Mouse (Mus musculus) midbrain, embryonic 11.5 days (tissue): ENCODE data around the gene Efhd1. TPM values are rescaled to one million over a fixed set of nuclear protein-coding genes. Genes with fewer than 3 reads are reported as not detected.

Experiments used
- ATAC-seq: fragments of 200-750 bp; cut with Nextera tagmentation; 2 replicates; pipeline ENCODE4 v1.8.0; 2017; ENCODE audit warnings: moderate TSS enrichment, moderate library complexity; ENCODE audit not compliant: low FRiP score
- DNase-seq: peaks from one replicate; pipeline ENCODE4 v3.0.0; 2015; ENCODE audit warnings: low spot score; ENCODE audit errors: missing footprints
- H3K27ac ChIP-seq: fragments of 300-500 bp; sonication (generic); 2 replicates; pipeline ENCODE4 v1.5.1; 2014; ENCODE audit warnings: low read depth, low read length
- H3K27me3 ChIP-seq: fragments of 300-500 bp; sonication (generic); 2 replicates; pipeline ENCODE4 v1.6.1; 2014; ENCODE audit warnings: mild to moderate bottlenecking, low read length, moderate library complexity, mixed read lengths; ENCODE audit not compliant: control insufficient read depth, insufficient read depth
- H3K36me3 ChIP-seq: fragments of 300-500 bp; sonication (generic); 2 replicates; pipeline ENCODE4 v1.6.1; 2014; ENCODE audit warnings: mild to moderate bottlenecking, low read length, moderate library complexity, mixed read lengths; ENCODE audit not compliant: control insufficient read depth, insufficient read depth
- H3K4me1 ChIP-seq: fragments of 300-500 bp; sonication (generic); 2 replicates; pipeline ENCODE4 v1.6.1; 2014; ENCODE audit warnings: low read length; ENCODE audit not compliant: control insufficient read depth, insufficient read depth
- H3K4me2 ChIP-seq: fragments of 300-500 bp; sonication (generic); 2 replicates; pipeline ENCODE4 v1.6.1; 2014; ENCODE audit warnings: mild to moderate bottlenecking, moderate library complexity
- H3K4me3 ChIP-seq: fragments of 300-500 bp; sonication (generic); 2 replicates; pipeline ENCODE4 v1.5.1; 2014; ENCODE audit warnings: low read depth, low read length
- H3K9ac ChIP-seq: fragments of 300-500 bp; sonication (generic); 2 replicates; pipeline ENCODE4 v1.6.1; 2014; ENCODE audit warnings: low read length
- H3K9me3 ChIP-seq: fragments of 300-500 bp; sonication (generic); 2 replicates; pipeline ENCODE4 v1.6.1; 2016; ENCODE audit warnings: low read length; ENCODE audit not compliant: control insufficient read depth
- WGBS: fragments of 180-500 bp; shearing (Covaris S2); extraction: QIAGEN DNeasy Blood & Tissue Kit; methylation state at CpG from one replicate; pipeline ENCODE4 v1.1.7; 2014; 5-methylcytosine and 5-hydroxymethylcytosine counted together
- polyA plus RNA-seq: library from polyadenylated mRNA; unstranded; fragments of >200 nt; fragmentation: Nextera tagmentation; extraction: Ambion mirVana; gene quantifications from 2 replicates; pipeline ENCODE4 v1.2.1, GENCODE M21; 2014

Efhd1 gene
- polyA plus RNA-seq, 1 experiment from 2014 or later, result 0.83 TPM

GRCm38 (mm10) chr1:87313843-87314570 lies 49.8 kb downstream of the Efhd1 start:
- DNase-seq (no peak), ATAC-seq (no peak)
- Histone ChIP-seq H3K9ac (no peak overlapping the region), H3K4me1 (no peaks in the 10 kb centered on the region), H3K36me3 (no peaks in the 10 kb centered on the region), H3K27ac (no peak overlapping the region), H3K27me3 (no peaks in the 10 kb centered on the region), H3K4me2 (no peak overlapping the region), H3K4me3 (no peak overlapping the region), H3K9me3 (no peaks in the 10 kb centered on the region)
- 90% methylated on average over 8 of the region's 8 CpGs for WGBS

DNA sequence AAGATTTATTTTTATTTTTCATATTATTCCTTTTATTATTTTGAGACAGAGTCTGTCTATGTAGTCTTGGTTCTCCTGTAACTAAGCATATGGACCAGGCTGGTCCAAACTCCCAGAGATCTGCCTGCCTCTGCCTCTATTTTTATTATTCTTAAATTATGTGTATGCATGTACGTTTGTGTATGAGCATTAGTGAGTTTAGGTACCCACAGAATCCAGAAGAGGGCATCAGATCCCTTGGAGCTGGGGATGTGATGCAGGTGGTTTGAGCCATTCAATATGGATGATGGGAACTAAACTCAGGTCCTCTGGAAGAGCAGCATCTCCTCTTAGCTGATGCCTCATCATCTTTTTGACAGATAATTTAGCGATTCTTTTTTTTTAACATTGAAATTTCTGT lies 51.3 kb downstream of the Efhd1 start:
- no peak overlapping the region for H3K9ac ChIP-seq
- no peak overlapping the region for H3K27ac ChIP-seq
- DNase-seq (no peak), ATAC-seq (no peak)
- no peak overlapping the region for H3K4me2 ChIP-seq
- H3K4me3 ChIP-seq, result no peak overlapping the region
- WGBS, result 88% methylated on average over 2 of the region's 2 CpGs
- peaks cover 3% of the 10 kb centered on the region; the same call in 1 of the 2 replicates for H3K9me3 ChIP-seq
- no peaks in the 10 kb centered on the region for H3K36me3 ChIP-seq
- no peaks in the 10 kb centered on the region for H3K4me1 ChIP-seq
- no peaks in the 10 kb centered on the region for H3K27me3 ChIP-seq

DNA sequence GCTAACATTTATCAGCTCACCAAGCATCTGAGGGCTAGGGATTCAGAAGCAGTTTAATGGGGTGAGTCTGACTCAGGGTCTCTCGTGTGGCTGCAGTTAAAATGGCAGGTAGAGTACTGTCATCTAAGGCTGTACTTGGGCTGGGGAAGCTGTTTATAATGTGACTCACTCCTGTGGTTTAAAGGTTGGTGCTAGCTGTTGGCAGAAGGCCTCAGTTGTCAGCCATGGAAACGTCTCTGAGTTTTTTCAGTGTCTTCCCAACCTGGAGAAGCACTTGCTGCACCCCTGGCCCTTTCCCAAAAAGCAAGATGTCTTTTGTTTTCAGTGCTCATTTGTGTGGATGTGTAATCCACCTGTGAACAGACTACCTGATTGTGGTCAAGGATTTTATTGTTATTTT lies 51.7 kb downstream of the Efhd1 start:
- peaks cover 4% of the 10 kb centered on the region; the same call in 1 of the 2 replicates for H3K9me3 ChIP-seq
- no peaks in the 10 kb centered on the region for H3K4me1 ChIP-seq
- WGBS, result 83% methylated on average over 2 of the region's 2 CpGs
- H3K4me2 ChIP-seq, result no peak overlapping the region
- H3K4me3 ChIP-seq, result no peak overlapping the region
- H3K36me3 ChIP-seq, result no peaks in the 10 kb centered on the region
- DNase-seq, result no peak
- no peak overlapping the region for H3K9ac ChIP-seq
- H3K27ac ChIP-seq, result no peak overlapping the region
- no peak for ATAC-seq
- no peaks in the 10 kb centered on the region for H3K27me3 ChIP-seq

GRCm38 (mm10) chr1:87316672-87317071 lies 52.5 kb downstream of the Efhd1 start:
- Histone ChIP-seq H3K4me2 (no peak overlapping the region), H3K9ac (no peak overlapping the region), H3K4me1 (no peaks in the 10 kb centered on the region), H3K27ac (no peak overlapping the region), H3K9me3 (peaks cover 11% of the 10 kb centered on the region; the same call in 1 of the 2 replicates), H3K36me3 (no peaks in the 10 kb centered on the region), H3K4me3 (no peak overlapping the region), H3K27me3 (no peaks in the 10 kb centered on the region)
- 63% methylated on average over 3 of the region's 3 CpGs for whole genome bisulfite sequencing
- DNase-seq (no peak), ATAC-seq (no peak)

GRCm38 (mm10) chr1:87321071-87321470 lies 56.9 kb downstream of the Efhd1 start:
- WGBS, result 4% methylated on average over 1 of the region's 1 CpGs
- H3K36me3 ChIP-seq, result no peaks in the 10 kb centered on the region
- no peak overlapping the region for H3K4me2 ChIP-seq
- DNase-seq (no peak), ATAC-seq (no peak)
- H3K4me1 ChIP-seq, result no peaks in the 10 kb centered on the region
- no peak overlapping the region for H3K9ac ChIP-seq
- no peak overlapping the region for H3K27ac ChIP-seq
- H3K27me3 ChIP-seq, result no peaks in the 10 kb centered on the region
- H3K4me3 ChIP-seq, result no peak overlapping the region
- peaks cover 13% of the 10 kb centered on the region; the same call in 1 of the 2 replicates for H3K9me3 ChIP-seq

GRCm38 (mm10) chr1:87322778-87323177 lies 58.6 kb downstream of the Efhd1 start:
- Histone ChIP-seq H3K27me3 (no peaks in the 10 kb centered on the region), H3K36me3 (no peaks in the 10 kb centered on the region), H3K9me3 (peaks cover 13% of the 10 kb centered on the region; the same call in 1 of the 2 replicates), H3K4me3 (no peak overlapping the region), H3K27ac (no peak overlapping the region), H3K9ac (no peak overlapping the region), H3K4me1 (no peaks in the 10 kb centered on the region), H3K4me2 (no peak overlapping the region)
- 91% methylated on average over 3 of the region's 3 CpGs for WGBS
- no peak for ATAC-seq
- DNase-seq, result no peak

GRCm38 (mm10) chr1:87324649-87325048 lies 60.5 kb downstream of the Efhd1 start:
- Histone ChIP-seq H3K9me3 (peaks cover 13% of the 10 kb centered on the region; the same call in 1 of the 2 replicates), H3K27ac (no peak overlapping the region), H3K27me3 (no peaks in the 10 kb centered on the region), H3K9ac (no peak overlapping the region), H3K4me2 (no peak overlapping the region), H3K4me1 (peaks cover 3% of the 10 kb centered on the region; the same call in 1 of the 2 replicates), H3K36me3 (peaks cover under 1% of the 10 kb centered on the region; the same call in 1 of the 2 replicates), H3K4me3 (no peak overlapping the region)
- ATAC-seq, result no peak
- no peak for DNase-seq

DNA sequence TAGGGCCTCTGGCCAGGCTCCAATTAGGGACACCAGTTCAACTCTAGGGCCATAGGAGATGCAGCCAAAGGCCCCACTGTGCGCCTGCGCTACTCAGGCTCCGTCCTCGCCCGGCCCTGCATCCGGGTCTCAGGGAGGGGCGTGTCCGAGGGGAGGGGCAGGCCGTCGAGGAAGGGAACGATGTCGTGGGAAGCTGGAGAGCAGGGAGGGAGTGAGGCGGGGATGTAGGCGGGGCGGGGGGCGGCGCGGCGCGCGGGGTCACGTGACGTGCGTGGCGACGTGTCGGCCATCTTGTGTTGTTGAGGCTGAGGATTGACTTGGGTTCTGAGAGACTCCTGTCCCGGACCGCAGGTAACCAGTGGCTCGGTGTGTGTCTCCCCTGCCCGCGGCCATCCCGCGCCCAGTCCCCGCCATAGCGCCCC lies 62.6 kb downstream of the Efhd1 start, which contains the start of gene Gigyf2:
Gigyf2 (plus strand) TSS at position 257 of the 422 bp plus-strand sequence.
- H3K27ac ChIP-seq, result peak within 1 kb of the TSS; percentile 86
- peaks cover 2% of the 10 kb centered on the region; the same call in 1 of the 2 replicates for H3K36me3 ChIP-seq
- under 1% methylated on average over 36 of the region's 36 CpGs for WGBS
- peak within 1 kb of the TSS; percentile 66 for H3K4me2 ChIP-seq
- H3K27me3 ChIP-seq, result no peaks in the 10 kb centered on the region
- DNase-seq, result peak; percentile 100
- peak; percentile 97 for ATAC-seq
- peaks cover under 1% of the 10 kb centered on the region; the same call in 1 of the 2 replicates for H3K9me3 ChIP-seq
- H3K4me3 ChIP-seq, result peak within 1 kb of the TSS; percentile 84
- H3K9ac ChIP-seq, result peak within 1 kb of the TSS; percentile 94
- H3K4me1 ChIP-seq, result peaks cover 3% of the 10 kb centered on the region; the same call in 1 of the 2 replicates

DNA sequence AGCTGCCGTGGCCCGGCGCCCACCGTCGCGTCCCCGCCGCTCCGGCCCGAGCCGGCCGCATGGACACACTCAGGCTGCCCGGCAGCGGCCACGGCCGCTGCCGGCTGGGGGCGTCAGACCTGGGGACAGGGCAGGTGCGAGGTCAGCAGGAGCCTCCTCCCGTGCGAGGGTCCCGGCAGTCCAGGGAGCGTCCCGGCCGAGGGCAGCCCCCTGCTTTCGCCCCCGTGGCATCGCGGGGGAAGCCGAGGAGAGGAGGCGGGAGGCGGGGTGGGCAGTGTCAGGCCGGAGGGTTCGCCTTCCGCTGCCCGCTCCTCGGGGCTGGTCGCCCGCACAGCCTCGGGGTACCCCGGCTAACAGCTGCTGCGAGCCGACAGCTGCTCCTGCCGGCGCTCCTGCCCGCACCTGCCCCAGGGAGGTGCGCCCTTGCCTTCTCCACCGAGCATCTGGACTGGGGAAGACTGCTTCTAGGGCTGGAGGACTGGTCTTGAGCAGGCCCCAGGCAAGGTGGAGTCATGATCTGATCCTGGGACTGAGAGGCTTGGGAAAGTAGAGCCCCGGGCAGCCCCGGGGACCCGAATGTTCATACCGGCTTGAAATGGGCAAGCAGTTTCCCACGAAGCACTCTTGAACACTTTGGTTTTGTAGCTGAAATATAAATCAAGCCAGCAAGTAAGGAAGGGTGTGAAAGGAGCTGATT lies 63.1 kb downstream of the Efhd1 start:
- Histone ChIP-seq H3K4me1 (peaks cover 3% of the 10 kb centered on the region; the same call in 1 of the 2 replicates), H3K27ac (peak overlapping the region; percentile 86), H3K9me3 (no peaks in the 10 kb centered on the region), H3K27me3 (no peaks in the 10 kb centered on the region), H3K4me3 (peak overlapping the region; percentile 84), H3K9ac (peak overlapping the region; percentile 94), H3K4me2 (peak overlapping the region; percentile 66), H3K36me3 (peaks cover 2% of the 10 kb centered on the region; the same call in 1 of the 2 replicates)
- WGBS, result under 1% methylated on average over 46 of the region's 53 CpGs
- DNase-seq (peak; percentile 97), ATAC-seq (peak; percentile 92)
